ENCODE assay signal across 12 mouse cellular contexts in genomic region chr13:37828928-37829327, GRCm38 (mm10). TPM values are rescaled to one million over a fixed set of nuclear protein-coding genes. Genes with fewer than 3 reads are reported as not detected.
DNase-seq lines count a peak whose midpoint lies in the region; ATAC-seq and TF ChIP-seq lines count a peak whose summit lies in the region.
"Had no signal": no experiment of that assay in that cellular context is flagged by ENCODE, and none has a peak within 500 bp of the region (broad histone marks: within the 10 kb centered on the region; RNA-seq: fewer than 3 reads in every experiment).

No protein-coding gene starts in this region.

- no peak for DNase-seq in heart, postnatal 36 days
- no peak for DNase-seq in lung, embryonic 14.5 days
- no peak for DNase-seq in lung, postnatal 14 days
- no peak for DNase-seq in liver, postnatal 0 days
- DNase-seq in thymus, postnatal 14 days = no peak
- DNase-seq in left cerebral cortex, adult 11 months (ENCODE audit: low spot score) = no peak
- DNase-seq: cerebellum, postnatal 36 days; kidney, postnatal 4 days had no signal

- H3K27me3 ChIP-seq in heart, embryonic 14.5 days (ENCODE audit: control insufficient read depth, insufficient read depth, low read length) = no peaks in the 10 kb centered on the region
- H3K27me3 ChIP-seq in lung, embryonic 14.5 days (ENCODE audit: insufficient read depth, low read length) = no peaks in the 10 kb centered on the region
- H3K27me3 ChIP-seq in embryonic facial prominence, embryonic 12.5 days = no peaks in the 10 kb centered on the region
- no peaks in the 10 kb centered on the region for H3K27me3 ChIP-seq in liver, postnatal 0 days (ENCODE audit: insufficient read depth, low read length)

- H3K9me3 ChIP-seq in heart, embryonic 14.5 days (ENCODE audit: control insufficient read depth, low read length) = no peaks in the 10 kb centered on the region
- no peaks in the 10 kb centered on the region for H3K9me3 ChIP-seq in lung, embryonic 14.5 days (ENCODE audit: low read depth, low read length)
- H3K9me3 ChIP-seq in embryonic facial prominence, embryonic 12.5 days = no peaks in the 10 kb centered on the region
- no peaks in the 10 kb centered on the region for H3K9me3 ChIP-seq in liver, postnatal 0 days (ENCODE audit: low read length)
- H3K9me3 ChIP-seq: neural tube, embryonic 13.5 days had no signal

- intact Hi-C loops in heart, postnatal 36 days (cut with DNase I) = loop anchor here (5.0 kb wide), 2 partner anchors 287 to 362 kb away; no protein-coding TSS in a partner anchor

- ATAC-seq in heart, embryonic 14.5 days (ENCODE audit: insufficient number of reproducible peaks, insufficient read depth, low FRiP score, low read depth) = no peak
- no peak for ATAC-seq in lung, embryonic 14.5 days (ENCODE audit: insufficient read depth)
- no peak for ATAC-seq in embryonic facial prominence, embryonic 12.5 days (ENCODE audit: insufficient number of reproducible peaks, insufficient read depth, low FRiP score, low TSS enrichment)
- ATAC-seq in liver, postnatal 0 days = no peak
- ATAC-seq: forebrain, embryonic 14.5 days had no signal

- 40% methylated on average over 6 of the region's 6 CpGs for WGBS in heart, embryonic 14.5 days
- 39% methylated on average over 6 of the region's 6 CpGs for WGBS in lung, embryonic 14.5 days
- 22% methylated on average over 6 of the region's 6 CpGs for WGBS in embryonic facial prominence, embryonic 12.5 days
- 57% methylated on average over 6 of the region's 6 CpGs for WGBS in liver, postnatal 0 days (ENCODE audit: insufficient replicate concordance)

- H3K27ac ChIP-seq in heart, embryonic 14.5 days (replicated peaks in 1 of 2; ENCODE audit: control insufficient read depth in 1 of 2, insufficient read depth in 1 of 2, low read depth in 2 of 2, low read length in 2 of 2) = no peak overlapping the region
- H3K27ac ChIP-seq in lung, embryonic 14.5 days (ENCODE audit: low read depth) = no peak overlapping the region
- H3K27ac ChIP-seq in embryonic facial prominence, embryonic 12.5 days = no peak overlapping the region
- no peak overlapping the region for H3K27ac ChIP-seq in liver, postnatal 0 days (ENCODE audit: low read depth)
- H3K27ac ChIP-seq: neural tube, embryonic 13.5 days had no signal

- peaks cover 10 to 65% of the 10 kb centered on the region in 2 experiments for H3K4me1 ChIP-seq in heart, embryonic 14.5 days (ENCODE audit: control insufficient read depth in 2 of 2, insufficient read depth in 2 of 2, low read length in 2 of 2)
- peaks cover 27% of the 10 kb centered on the region for H3K4me1 ChIP-seq in lung, embryonic 14.5 days (ENCODE audit: insufficient read depth)
- H3K4me1 ChIP-seq in embryonic facial prominence, embryonic 12.5 days = peaks cover 52% of the 10 kb centered on the region
- H3K4me1 ChIP-seq in liver, postnatal 0 days (ENCODE audit: insufficient read depth) = peaks cover 62% of the 10 kb centered on the region

- TF ChIP-seq EP300 in liver, postnatal 0 days (IDR thresholded peaks at IDR 0.05; ENCODE audit: low read depth) = no peak

- H3K9ac ChIP-seq in heart, embryonic 14.5 days (ENCODE audit: low read length) = no peak overlapping the region
- H3K9ac ChIP-seq in lung, embryonic 14.5 days = no peak overlapping the region
- no peak overlapping the region for H3K9ac ChIP-seq in embryonic facial prominence, embryonic 12.5 days
- no peak overlapping the region for H3K9ac ChIP-seq in liver, postnatal 0 days (replicated peaks)
- H3K9ac ChIP-seq: neural tube, embryonic 13.5 days had no signal

- no peaks in the 10 kb centered on the region for H3K36me3 ChIP-seq in heart, embryonic 14.5 days (ENCODE audit: control insufficient read depth, insufficient read depth, low read length)
- H3K36me3 ChIP-seq in lung, embryonic 14.5 days (ENCODE audit: insufficient read depth) = no peaks in the 10 kb centered on the region
- H3K36me3 ChIP-seq in embryonic facial prominence, embryonic 12.5 days = no peaks in the 10 kb centered on the region
- no peaks in the 10 kb centered on the region; the same call in 1 of the 2 replicates for H3K36me3 ChIP-seq in liver, postnatal 0 days (replicated peaks; ENCODE audit: insufficient read depth, low read length)
- H3K36me3 ChIP-seq: neural tube, embryonic 13.5 days had no signal

- H3K4me3 ChIP-seq in heart, embryonic 14.5 days (ENCODE audit: control insufficient read depth in 1 of 2, insufficient read depth in 1 of 2, low read depth in 1 of 2, low read length in 2 of 2) = peak overlapping the region in 1 of 2 experiments; percentile 77; a peak in 1 of 4 replicates
- no peak overlapping the region for H3K4me3 ChIP-seq in lung, embryonic 14.5 days (ENCODE audit: low read depth, low read length)
- H3K4me3 ChIP-seq in embryonic facial prominence, embryonic 12.5 days = no peak overlapping the region
- H3K4me3 ChIP-seq in liver, postnatal 0 days (ENCODE audit: low read depth, low read length) = no peak overlapping the region

- TF ChIP-seq CTCF in lung, embryonic 14.5 days (IDR thresholded peaks at IDR 0.05; ENCODE audit: low read depth) = no peak
- TF ChIP-seq CTCF in liver, postnatal 0 days (IDR thresholded peaks at IDR 0.05; ENCODE audit: low read depth) = no peak

- H3K4me2 ChIP-seq in heart, embryonic 14.5 days (ENCODE audit: low read length) = peak overlapping the region; percentile 99
- peak overlapping the region; percentile 99 for H3K4me2 ChIP-seq in lung, embryonic 14.5 days
- peak overlapping the region; percentile 95; the same call in 1 of the 2 replicates for H3K4me2 ChIP-seq in embryonic facial prominence, embryonic 12.5 days (replicated peaks)
- peak overlapping the region; percentile 99; the same call in 1 of the 2 replicates for H3K4me2 ChIP-seq in liver, postnatal 0 days (ENCODE audit: low read depth, low read length)

RNA-seq across cellular contexts. Expression of gene Rreb1, which starts 50.7 kb away (rescaled TPM):
- polyA plus RNA-seq in heart, embryonic 14.5 days (2014; fragmentation: Nextera tagmentation; extraction: Ambion mirVana) = 13.6 and 17.8 TPM in 2 replicates
- total RNA-seq in heart, postnatal 36 days (2021) = 10 to 100 TPM; 41.7 to 51.5 TPM
- 22.5 and 23.8 TPM in 2 replicates for polyA plus RNA-seq in lung, embryonic 14.5 days (2014; fragmentation: Nextera tagmentation; extraction: Ambion mirVana)
- 9.4 and 10.1 TPM in 2 replicates for polyA plus RNA-seq in embryonic facial prominence, embryonic 12.5 days (2016; fragmentation: Nextera tagmentation; extraction: Ambion mirVana)
- polyA plus RNA-seq in liver, postnatal 0 days (2015; fragmentation: Nextera tagmentation; extraction: Ambion mirVana) = 3.8 and 4.4 TPM in 2 replicates
